Mouse (Mus musculus) c-Kit-positive CD71-negative TER-119-negative erythroid progenitor cells, embryonic 14.5 days (primary cell): ENCODE measurements around the gene Thrap3.
"Not testable (repeated sequence)": the region's sequence is repeated elsewhere in the genome, so short reads cannot be mapped to it uniquely, and the experiment has no call there.

ENCODE experiments used
- DNase-seq: peaks from one replicate; pipeline ENCODE4 v3.0.0-alpha.2; 2013; ENCODE audit warnings: low read depth

Thrap3 gene

DNA sequence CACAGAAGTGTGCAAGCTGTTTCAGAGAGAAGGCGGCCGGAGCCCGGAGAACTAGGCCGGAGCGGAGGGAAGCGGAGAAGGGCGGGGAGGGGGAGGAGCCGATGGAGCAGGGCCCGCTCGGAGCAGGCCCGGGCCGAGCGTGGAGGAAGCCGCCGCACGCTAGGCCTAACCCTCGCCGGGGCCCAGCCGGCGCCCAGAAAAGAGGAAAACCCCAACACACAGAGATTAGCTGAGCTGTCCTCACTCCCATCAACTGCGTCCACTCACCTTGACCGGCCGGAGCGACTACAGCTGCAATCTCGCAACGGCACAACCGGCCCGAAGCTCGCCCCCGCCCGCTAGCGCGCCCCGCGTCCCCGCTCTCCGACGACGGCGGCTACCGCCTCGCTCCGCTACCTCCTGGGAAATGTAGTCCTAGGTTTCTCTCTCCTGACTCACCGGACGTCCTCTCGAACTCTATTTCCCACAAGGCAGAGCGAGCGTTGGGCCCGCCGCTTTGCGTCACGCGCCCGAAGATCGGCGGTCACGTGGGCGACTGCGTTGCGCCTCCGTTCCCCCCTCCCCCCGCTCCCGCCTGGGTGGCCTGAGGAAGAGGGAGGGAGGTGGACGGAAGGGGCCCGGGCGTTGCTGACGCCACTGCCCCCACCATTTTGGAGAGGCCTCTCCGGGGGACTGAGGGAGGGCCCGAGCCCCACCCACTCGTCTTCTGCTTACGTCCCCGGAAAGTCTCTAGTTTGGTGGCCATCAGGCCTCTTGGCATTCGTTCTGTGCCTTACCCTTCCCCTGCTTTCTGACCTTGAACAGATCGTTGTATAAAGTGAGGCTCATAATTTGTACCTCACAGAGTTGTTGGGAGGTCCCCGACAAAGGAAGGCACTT is at the start of gene Thrap3:
Gene Thrap3, minus strand, starts transcription at position 458 of the 879 bp plus-strand sequence.
- DNase-seq: peak; percentile 93

DNA sequence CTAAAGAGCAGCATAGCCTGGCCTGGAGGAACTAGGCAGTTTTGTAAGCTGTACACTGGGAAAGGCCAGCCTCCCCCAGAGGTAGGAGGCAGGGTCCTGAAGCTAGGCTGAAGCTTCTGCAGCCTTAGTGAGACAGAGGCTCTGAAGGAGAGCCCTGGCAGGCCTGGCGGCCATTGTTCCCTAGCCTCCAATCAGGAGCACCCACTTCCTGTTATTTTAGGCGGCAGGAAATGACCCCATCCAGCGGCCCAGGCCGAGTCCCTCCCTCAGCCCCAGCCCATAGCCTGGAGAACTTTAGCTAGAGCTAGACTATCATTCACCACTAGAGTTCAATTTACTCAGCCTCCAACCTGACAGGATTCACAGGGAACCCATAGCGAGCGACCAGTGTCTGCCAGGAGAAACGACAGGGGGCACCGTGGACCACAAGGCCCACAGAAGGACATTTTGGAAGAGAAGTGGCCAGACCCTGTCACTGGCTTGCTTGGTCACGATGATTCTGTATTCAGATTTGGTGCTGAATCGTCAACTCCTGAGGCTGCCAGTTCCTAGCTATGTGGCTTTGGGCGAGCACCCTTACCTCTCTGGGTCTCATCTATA is 49.2 kb upstream of the Thrap3 start:
- DNase-seq: no peak

DNA sequence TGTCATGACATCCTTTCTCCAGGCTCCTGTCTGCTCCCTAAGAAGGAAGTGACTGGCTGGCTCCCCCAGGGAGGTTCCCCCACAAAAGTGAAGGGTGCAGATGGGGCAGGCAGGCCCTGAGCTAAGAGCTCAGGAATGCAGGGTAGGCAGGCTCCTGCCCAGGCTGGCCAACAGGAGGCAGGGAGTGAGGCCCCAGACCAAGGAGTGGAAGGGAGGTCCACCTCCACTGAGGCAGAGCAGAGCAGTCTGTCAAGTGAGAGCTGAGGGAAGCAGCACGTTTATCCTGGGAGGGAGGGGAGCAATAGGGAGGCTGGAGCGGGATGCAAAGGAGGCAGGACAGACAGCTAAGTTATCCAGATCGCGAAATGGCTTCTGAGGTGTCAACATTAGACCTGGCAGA is 48.1 kb upstream of the Thrap3 start:
- DNase-seq: no peak

DNA sequence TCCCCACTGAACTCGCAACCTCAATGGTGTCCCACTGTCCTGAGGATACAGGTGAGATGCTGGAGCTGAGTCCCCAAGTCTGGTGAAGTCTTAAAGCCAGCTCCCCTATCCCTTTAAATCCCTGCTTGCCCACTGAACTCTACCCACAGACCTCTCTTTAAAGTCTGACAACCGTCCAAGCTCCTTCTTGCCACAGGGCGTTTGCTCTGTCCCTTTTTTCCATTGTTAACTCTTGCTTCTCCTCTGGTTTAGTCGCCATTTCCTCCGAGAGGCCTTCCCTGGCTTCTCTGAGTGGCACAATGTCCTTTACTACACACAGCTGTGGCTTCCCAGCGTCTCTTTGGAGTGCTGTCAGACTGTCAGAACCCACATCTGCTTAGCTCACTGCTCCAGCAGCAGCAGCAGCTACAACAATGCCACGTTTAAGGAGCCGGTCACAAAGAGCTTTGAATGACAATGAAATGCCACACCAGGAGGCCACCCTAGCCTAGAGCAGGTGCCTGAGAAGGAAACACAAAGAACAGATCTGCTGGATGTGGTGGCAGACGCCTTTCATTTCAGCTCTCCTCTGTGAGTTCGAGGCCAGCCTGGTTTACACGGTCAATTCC is 45.8 kb upstream of the Thrap3 start:
- no peak for DNase-seq

DNA sequence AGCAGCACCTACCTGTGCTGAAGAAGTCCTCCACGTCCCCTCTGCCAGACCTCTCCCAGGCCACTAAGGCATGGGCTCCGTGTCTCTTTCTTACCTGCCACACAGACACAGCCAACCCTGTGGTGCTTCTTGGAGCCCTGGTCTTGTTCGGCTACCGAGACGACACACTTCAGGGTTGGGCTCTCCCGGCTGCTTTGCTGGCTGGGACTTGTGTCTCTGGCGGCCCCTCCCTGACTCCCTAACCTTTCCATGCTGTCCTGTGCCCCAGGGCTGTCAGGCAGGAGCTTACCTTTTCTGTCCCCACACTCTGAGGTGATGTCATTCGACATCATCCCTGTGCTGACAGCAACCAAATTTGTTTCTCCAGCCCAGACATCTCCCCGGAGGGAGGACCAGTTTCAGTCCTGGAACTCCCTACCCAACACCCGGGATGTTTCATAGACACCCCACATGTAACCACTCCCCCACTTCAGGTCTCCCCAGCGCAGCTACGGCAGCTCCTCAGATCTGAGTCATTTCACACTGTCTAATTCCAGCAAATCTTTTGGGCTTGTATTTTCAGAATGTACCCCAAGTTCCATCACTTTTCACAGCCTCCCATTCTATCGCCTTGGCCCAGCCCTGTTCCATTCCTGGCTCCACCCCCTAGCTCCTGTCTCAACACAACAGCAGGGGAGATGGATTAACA is 43.8 kb upstream of the Thrap3 start:
- no peak for DNase-seq

DNA sequence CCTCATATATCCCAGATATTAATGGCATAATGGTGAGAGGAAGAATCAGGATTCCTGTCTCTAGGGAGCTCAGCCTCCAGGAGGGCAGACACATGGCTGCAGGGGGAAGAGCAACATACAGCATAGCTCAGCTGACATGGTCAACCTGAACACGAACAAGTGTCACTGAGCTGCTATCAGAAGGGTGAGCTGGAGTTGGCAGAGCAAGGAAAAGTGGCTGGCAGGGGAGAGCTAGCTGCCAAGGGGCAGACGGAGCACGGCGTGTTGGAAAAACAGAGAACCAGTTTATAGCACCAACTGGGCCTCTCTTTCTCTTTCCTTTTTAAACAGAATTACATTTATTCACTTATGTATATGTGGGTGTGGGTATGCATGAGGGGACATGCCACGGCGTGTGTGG is 40.0 kb upstream of the Thrap3 start:
- DNase-seq: no peak

DNA sequence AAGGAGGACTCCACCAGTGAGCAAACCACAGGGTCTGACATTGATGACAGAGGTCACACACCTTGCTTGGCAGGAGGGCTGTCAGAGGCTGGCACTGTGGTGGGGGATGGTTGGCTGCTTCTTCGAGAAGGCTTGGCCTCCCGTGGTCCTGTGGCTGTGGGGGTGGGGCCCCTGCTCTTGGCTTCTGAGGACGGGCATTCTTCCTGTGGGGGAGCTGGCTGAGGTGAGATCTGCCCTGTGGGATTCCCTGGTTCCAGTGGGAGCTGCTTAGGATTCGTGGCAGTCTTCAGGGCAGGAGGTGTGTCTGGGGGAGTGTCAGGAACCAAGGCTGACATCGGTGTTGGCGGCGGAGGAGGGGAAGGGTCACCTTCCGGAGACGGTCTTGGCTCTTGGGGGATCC is 39.4 kb upstream of the Thrap3 start:
- no peak for DNase-seq

DNA sequence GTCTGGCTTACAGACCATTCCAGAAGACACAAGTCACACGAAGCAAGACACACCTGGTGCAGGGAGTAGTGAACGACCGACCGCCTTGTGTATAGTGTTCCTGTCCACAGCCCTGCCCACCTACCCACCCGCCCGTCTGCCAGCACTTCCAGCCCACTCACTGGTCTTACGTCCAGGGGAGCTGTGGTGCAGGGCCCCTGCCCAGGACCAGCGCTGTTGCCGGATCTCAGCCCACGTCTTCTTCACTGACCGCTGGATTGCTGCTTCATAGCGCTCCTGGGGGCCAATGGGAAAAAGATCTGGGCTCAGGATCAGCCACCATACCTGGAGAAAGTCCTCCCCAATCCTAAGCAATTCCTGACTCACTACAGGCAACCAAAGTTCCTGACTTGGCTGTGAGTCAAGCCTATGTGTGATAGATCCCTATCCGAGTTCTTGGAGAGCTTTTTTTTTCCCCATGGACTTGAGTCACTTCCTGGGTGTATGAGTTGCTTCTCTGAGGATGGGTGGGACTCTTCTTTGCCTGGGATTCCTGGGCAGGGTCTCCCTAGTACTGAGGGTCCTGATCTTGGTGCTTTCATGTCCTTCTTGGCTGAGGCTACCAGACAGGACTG is 37.4 kb upstream of the Thrap3 start:
- no peak for DNase-seq

DNA sequence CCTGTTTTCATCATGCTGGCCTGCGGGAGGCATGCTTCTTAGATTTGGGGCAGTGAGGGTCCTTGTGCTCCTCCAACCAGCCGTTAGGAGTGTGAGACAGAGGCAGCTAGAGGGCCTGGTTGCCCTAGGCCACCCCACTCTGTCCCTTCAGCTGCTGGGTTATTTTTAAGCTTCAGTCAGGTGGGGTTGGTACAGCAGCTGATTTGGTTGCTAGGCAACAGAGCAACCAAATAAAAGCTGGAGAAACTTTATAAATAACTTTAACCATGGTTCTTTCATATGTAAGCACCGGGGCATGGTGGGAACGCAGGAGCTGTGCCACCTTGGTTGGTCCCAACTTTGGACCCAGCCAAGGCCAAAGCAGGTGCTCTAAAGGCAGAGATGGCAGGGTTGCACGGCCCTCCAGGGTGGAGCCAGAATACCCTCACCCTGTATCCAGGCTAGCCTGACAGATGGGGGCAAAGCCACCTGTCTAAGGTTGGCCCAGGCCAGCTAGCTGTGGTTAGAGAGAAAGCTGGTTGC is 35.2 kb upstream of the Thrap3 start:
- DNase-seq: no peak

DNA sequence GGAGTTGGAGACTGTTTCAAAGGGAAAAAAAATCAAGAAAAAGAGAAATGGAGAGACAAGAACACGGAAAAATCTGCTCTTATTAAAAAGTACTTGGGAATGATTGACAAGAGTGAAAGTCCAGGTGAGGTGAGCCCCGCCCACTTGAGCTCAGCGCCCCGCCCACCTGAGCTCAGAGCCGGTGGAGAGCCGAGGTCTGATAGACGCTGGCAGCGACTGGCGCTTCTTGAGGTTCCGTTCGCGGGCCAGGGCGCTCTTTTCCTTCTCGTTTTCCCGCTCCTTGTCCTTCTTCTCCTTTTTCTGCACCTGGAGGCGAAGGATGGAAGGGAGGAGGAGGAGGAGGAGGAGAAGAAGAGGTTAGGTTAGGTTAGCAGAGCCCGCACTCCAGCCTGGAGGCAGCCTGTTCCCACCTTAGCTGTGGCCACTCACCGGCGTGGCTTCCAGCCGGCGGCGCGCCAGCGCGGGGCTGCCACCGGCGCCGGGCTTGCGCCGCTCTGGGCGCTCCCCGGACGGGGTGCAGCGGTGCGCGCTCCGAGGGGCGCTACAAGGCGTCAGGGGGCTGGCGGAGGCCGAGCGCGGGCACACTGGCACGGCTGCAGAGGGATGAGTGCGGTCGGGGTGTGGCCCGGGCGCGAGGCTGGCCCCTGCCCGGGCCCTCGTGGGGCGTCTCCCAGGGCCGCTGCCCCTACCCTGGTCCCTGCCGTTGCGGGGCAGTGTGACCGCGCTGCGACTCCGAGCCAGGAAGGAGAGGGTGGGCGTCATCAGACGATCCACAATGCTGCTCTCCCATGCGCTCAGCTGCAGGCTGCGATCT is 34.1 kb upstream of the Thrap3 start:
- DNase-seq: no peak

DNA sequence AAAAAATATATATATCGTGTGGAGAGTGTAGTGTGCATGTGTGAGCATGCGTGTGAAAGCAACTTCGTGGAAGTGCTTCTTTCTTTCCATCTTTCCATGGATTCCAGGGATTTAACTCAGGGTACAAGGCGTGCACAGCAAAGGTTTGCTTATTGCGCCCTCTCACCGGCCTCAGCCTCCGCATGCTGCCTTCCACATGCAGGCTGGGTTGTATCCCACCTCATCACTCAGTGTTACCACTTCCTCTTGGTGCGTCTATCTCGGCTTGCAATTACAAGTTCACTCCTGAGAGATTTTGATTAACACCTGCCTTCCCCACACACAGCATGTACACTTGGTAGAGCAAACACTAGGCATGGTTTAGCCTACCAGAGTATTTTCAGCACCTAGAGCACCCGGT is 32.6 kb upstream of the Thrap3 start:
- DNase-seq: no peak

DNA sequence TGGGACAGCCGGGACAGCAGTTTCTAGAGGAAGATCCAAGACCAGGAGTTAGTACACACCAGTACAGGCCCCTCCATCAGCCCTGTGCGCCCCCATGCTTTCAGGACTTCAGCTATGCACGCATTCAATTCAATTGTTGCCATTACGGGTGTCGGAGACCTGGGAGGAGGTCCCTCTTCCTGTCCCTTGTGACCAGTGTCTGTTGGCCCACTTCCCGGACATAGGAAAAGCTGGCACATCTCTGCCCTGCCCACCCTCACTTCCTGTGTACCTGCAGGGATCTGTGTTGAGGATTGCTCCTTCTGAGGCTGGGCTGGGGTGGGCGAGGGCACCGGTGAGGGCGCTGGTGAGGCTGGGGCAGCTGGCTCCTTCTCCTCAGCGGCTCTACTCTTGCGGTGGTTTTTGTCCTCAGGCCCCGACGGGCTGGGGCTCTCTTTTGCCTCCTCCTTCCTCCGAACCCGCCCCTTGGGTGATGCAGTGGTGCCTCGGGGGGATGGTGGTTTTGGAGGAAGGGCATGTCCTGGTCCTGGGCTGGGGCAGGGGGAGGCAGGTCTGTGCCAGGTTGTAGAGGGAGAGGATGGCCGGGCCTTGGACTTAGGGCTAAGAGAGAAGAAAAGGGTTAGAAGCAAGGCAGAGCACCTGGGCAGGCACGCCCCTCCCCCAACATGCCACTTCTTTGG is 32.1 kb upstream of the Thrap3 start:
- DNase-seq: no peak

DNA sequence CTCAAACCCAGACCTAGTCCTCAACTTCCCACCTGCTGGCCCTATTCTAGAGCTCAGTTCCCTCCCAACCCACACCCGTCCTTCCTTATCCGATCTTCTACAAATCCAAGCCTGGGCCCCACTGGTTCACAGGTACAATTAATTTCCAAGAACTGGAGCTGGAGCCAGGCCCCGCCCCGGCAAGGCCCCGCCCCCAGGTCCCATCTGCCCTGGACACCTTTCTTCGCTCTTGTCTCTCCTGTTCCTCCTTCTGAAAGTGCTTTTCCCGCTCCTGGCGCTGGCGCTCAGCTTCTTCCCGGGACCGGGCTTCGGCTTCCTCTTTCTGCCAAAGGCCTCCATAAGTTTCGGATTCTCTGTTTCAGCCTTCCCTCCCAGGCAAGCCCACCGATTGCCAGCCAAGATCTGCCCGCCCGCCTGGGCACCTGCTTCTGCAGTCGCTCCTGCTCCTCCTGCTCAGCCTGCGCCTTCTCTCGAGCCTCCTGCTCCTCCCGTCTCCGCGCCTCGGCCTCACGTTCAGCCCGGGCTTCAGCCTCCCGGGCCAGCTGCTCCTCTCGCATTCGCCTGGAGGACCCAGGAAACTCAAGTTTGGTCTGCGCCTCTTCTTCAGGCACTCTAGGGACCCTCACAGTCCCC is 31.2 kb upstream of the Thrap3 start:
- no peak for DNase-seq

DNA sequence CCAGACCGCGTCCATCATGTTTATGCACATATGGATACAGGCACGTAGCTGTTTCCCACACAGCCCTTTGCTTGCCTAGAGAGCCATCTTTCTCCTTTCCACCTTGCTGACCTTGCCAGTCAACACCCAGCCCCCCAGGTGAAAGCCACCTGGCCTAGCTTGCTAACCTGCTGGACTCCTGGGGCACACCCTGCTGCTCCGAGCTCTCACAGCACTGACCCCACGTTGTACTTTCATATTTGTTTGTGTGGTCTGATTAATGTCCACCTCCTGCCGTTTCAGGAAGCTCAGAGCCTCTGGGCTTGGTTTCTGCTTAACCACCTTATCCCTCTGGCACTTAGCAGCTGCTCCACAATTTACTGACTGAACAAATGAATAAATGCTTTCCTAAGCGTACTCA is 27.3 kb upstream of the Thrap3 start:
- DNase-seq: no peak

DNA sequence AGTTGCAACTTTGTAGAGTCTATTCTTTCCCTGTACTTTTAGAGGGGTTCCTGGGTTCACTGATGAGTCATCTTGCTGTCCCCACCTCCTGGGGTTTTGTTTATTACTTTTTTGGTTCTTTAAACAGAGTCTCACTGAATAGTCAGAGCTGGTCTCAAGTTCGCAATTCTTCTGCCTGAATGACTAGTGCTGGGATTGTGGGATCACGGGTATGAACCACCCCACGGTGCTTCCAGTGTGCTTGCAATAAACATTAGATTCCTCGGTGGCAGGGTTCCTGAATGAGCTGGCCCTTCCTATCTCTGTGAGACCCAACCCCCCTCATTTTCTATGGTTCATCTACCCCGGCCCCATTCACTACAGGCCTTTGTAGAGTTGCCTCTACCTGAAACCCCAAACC is 25.6 kb upstream of the Thrap3 start:
- no peak for DNase-seq

DNA sequence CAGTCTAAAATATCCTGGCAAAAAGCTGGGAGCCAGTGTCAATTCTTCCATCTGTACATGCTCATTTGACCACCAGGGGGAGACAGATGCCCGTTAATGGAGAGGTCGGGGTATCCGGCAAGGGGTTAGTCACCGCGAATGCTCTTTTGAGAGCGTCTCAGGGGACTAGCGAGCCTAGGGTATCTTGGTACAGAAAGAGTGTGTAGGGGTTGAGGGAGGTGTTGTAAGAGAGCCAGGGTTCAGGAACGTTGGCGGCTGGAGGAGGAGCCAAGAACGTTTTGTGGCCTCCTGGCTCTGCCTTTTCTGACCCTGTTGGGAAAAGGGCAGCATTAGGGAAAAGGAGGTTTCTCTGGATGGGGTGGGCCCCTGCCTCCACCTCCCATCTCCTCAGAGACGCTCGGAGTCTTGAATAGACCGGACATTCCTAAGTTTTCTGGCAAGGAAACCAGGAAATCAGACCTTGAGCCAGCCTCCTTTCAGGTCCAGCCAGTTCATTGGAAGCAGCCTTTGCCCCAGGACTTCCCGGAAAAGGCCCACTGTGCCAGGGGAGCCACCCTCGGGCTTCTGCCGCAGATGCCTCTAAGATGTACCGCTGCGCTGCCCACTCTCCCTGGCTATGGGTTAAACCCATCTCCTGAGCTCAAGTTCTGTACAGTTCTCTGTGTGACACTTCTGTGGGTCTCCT is 24.7 kb upstream of the Thrap3 start:
- DNase-seq: peak; percentile 92

DNA sequence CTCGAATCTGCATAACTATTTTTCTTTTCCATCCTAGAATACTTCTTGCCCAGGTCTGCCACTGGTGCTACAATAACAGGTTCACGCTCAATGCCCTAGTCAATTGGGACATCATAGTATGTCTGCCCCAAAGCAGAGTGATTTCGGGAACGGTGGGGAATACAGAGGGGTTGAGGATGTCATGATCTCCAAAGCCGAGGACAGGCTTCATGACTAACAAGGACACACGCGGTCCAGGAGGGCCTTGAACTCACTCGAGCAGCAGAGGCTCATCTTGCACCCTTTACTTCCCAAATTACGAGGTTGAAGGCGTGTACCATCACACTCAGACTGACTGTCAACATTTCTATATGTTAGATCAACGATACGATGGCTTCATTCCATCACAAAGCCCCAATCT is 24.1 kb upstream of the Thrap3 start:
- no peak for DNase-seq

DNA sequence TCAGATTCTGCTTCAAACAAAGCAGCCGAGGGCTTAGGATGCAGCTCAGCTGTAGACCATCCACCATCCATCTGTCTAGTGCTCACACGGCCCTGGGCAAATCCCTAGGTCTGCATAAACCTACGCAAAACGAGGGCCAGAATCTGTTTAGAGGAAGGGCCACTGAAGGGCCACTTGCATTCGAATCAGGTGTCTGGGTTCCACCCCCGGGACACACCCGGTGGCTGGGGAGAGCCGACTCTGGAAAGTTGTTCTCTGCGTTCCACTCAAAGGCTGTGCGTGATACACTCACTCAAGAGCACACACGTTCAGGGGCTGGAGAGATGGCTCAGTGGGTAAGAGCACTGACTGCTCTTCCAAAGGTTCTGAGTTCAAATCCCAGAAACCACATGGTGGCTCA is 20.1 kb upstream of the Thrap3 start:
- no peak for DNase-seq

DNA sequence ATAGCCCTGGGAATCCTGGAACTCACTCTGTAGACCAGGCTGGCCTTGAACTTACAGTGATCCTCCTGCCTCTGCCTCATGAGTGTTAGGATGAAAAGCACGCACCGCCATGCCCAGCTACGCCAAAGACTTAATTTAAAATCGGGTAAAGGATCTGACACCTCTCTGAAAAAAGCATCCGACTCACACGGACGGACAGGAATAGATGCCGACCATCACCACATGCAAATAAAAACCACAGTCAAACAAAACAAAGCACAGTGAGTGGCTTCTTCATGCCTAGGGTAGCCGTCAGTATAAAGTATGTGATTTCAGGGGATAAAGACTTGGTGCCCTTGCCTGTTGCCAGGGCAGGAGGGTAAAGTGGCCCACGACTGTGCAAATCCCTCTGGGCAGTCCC is 17.5 kb upstream of the Thrap3 start:
- DNase-seq: no peak

DNA sequence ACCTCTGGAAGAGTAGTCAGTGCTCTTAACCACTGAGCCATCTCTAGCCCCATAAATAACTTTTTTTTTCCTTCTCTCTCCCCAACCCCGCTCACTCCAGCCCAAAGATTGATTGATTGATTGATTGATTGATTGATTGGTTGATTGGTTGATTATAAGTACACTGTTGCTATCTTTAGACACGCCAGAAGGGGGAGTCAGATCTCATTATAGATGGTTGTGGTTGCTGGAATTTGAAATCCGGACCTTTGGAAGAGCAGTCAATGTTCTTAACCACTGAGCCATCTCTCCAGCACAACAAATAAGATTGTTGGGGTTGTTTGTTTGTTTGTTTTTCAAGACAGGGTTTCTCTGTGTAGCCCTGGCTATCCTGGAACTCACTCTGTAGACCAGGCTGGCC is 17.0 kb upstream of the Thrap3 start:
- not testable (repeated sequence) for DNase-seq
